Mouse (Mus musculus) naive thymus-derived CD4-positive, alpha-beta T cell, adult 2 months (primary cell): ENCODE results near the gene Optn.

Experiments
- DNase-seq: peaks from one replicate; pipeline ENCODE4 v3.0.0-alpha.2; 2011; ENCODE audit warnings: low read depth

The Optn gene

GRCm38 (mm10) chr2:5029808-5030207, 34.0 kb downstream of the Optn start:
- no peak for DNase-seq

GRCm38 (mm10) chr2:5028047-5028446, 35.8 kb downstream of the Optn start:
- no peak for DNase-seq

- no peak for DNase-seq
Measured at GRCm38 (mm10) chr2:5027057-5027456, 36.8 kb downstream of the Optn start.

GRCm38 (mm10) chr2:5025162-5025733, 38.6 kb downstream of the Optn start:
- peak; percentile 40 for DNase-seq

GRCm38 (mm10) chr2:5023699-5024399, 40.0 kb downstream of the Optn start:
- DNase-seq, result no peak

- DNase-seq, result no peak
Measured at GRCm38 (mm10) chr2:5023275-5023674, 40.6 kb downstream of the Optn start.

GRCm38 (mm10) chr2:5019708-5020107, 44.1 kb downstream of the Optn start:
- no peak for DNase-seq

- no peak for DNase-seq
Measured at GRCm38 (mm10) chr2:5016922-5017321, 46.9 kb downstream of the Optn start.

- DNase-seq, result no peak
Measured at GRCm38 (mm10) chr2:5015527-5015926, 48.3 kb downstream of the Optn start.

GRCm38 (mm10) chr2:5014616-5015015, 49.2 kb downstream of the Optn start:
- DNase-seq, result no peak

- peak; percentile 92 for DNase-seq
Measured at GRCm38 (mm10) chr2:5012491-5013324, 51.1 kb downstream of the Optn start, which contains the start of gene Mcm10. Gene Mcm10 (minus strand): TSS chr2:5012791.

GRCm38 (mm10) chr2:5011898-5012490, 51.9 kb downstream of the Optn start:
- DNase-seq, result no peak

GRCm38 (mm10) chr2:5007107-5007506, 56.7 kb downstream of the Optn start:
- DNase-seq, result no peak

- no peak for DNase-seq
Measured at GRCm38 (mm10) chr2:5001266-5001665, 62.6 kb downstream of the Optn start.

- no peak for DNase-seq
Measured at GRCm38 (mm10) chr2:4998905-4999304, 64.9 kb downstream of the Optn start.

- no peak for DNase-seq
Measured at GRCm38 (mm10) chr2:4996421-4996824, 67.4 kb downstream of the Optn start.

- DNase-seq, result no peak
Measured at GRCm38 (mm10) chr2:4995646-4996045, 68.2 kb downstream of the Optn start.

GRCm38 (mm10) chr2:4994436-4994835, 69.4 kb downstream of the Optn start:
- DNase-seq, result no peak

GRCm38 (mm10) chr2:4993584-4993983, 70.3 kb downstream of the Optn start:
- DNase-seq, result no peak

GRCm38 (mm10) chr2:4988826-4989424, 74.9 kb downstream of the Optn start:
- DNase-seq, result peak; percentile 4

- DNase-seq, result no peak
Measured at GRCm38 (mm10) chr2:4987388-4988180, 76.3 kb downstream of the Optn start.
